Mouse (Mus musculus) cerebellum, adult 2 months (tissue): Measurements from ENCODE around the gene Nfatc2. TPM values are rescaled to one million over a fixed set of nuclear protein-coding genes. Genes with fewer than 3 reads are reported as not detected.

ENCODE experiments used
- DNase-seq, 2 experiments: peaks; one replicate each; pipeline ENCODE4 v3.0.0; 2021
- H3K27ac ChIP-seq: fragments of 200-500 bp; 2 replicates; pipeline ENCODE4 v1.5.1; 2012; ENCODE audit warnings: low read length, control low read depth, inconsistent platforms; ENCODE audit not compliant: insufficient read depth
- H3K27me3 ChIP-seq: fragments of 200-500 bp; 2 replicates; pipeline ENCODE4 v1.6.1; 2012; ENCODE audit warnings: inconsistent platforms, mild to moderate bottlenecking, low read length, moderate library complexity; ENCODE audit not compliant: control insufficient read depth, insufficient read depth
- H3K4me1 ChIP-seq: fragments of 200-500 bp; 2 replicates; pipeline ENCODE4 v1.6.1; 2011; ENCODE audit warnings: low read length; ENCODE audit not compliant: control insufficient read depth, insufficient read depth
- H3K4me3 ChIP-seq: fragments of 200-500 bp; replicated peaks from 2 replicates; pipeline ENCODE3; 2011; ENCODE audit warnings: mild to moderate bottlenecking, low read depth, low read length, control low read depth; ENCODE audit not compliant: insufficient read depth
- CTCF ChIP-seq: fragments of 200-500 bp; IDR thresholded peaks from 2 replicates; pipeline ENCODE4 v1.5.1; 2011; ENCODE audit warnings: low read depth, mild to moderate bottlenecking, control low read depth, low read length, moderate library complexity, borderline replicate concordance; ENCODE audit not compliant: insufficient read depth
- POLR2A ChIP-seq: fragments of 200-500 bp; IDR thresholded peaks from 2 replicates; pipeline ENCODE4 v1.6.1; 2011; ENCODE audit warnings: low read length, control low read depth, borderline replicate concordance; ENCODE audit not compliant: insufficient read depth
- WGBS: fragments of 180-500 bp; shearing (Covaris S2); methylation state at CpG from one replicate; pipeline ENCODE4 v1.1.7; 2018; 5-methylcytosine and 5-hydroxymethylcytosine counted together
- polyA plus RNA-seq: library from polyadenylated mRNA; depleted of rRNA; stranded (reverse); fragments of >200 nt; gene quantifications from 2 replicates; pipeline ENCODE4 v1.2.3, GENCODE M21; 2012

Nfatc2 gene
- polyA plus RNA-seq, 1 experiment, result 26.0 TPM

DNA sequence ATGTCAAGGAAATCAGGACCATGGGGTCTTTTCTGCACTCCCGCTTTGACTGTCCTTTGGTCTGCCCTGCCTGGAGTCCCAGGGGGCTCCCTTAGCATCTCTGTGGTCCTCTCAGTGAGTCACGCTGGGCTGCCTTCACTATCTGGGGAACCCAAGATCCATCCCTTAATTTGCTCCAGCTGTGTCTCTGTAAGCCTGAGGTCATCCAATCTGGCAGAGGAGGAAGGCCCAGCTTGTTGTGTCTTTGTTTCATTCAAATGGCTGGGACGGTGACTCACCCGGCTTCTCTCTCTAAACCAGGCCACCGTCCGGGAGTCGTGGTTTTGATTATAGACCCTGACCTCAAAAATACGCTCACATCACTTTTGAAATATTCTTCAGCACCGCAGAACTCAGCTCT lies 135.4 kb downstream of the Nfatc2 start:
- 69% methylated on average over 9 of the region's 9 CpGs for WGBS
- TF ChIP-seq CTCF, result no peak
- TF ChIP-seq POLR2A, result no peak
- Histone ChIP-seq H3K27ac (no peak overlapping the region), H3K27me3 (no peaks in the 10 kb centered on the region), H3K4me3 (no peak overlapping the region), H3K4me1 (peaks cover 3% of the 10 kb centered on the region)
- DNase-seq, result no peak

DNA sequence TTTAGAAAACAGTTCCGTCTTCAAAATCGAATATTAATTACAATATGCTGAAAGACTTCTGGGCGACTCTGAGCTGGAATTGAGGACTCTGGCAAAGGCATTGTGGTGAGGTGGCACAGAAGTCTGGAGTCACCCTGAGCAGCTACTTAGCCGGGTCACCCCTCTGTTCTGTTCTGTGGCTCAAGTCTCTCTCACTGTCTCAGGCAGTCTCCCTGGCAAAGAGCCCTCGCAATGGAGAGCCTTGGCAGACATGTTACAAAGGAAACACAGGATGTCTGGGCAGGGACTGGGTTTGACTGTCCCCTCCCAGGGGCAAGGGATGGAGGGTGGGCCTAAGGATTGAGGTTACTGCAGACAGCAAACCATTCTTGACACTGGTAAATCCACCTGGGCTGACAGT lies 135.8 kb downstream of the Nfatc2 start:
- Histone ChIP-seq H3K4me3 (no peak overlapping the region), H3K4me1 (peaks cover 3% of the 10 kb centered on the region), H3K27ac (no peak overlapping the region), H3K27me3 (no peaks in the 10 kb centered on the region)
- 65% methylated on average over 5 of the region's 5 CpGs for WGBS
- DNase-seq, result no peak
- TF ChIP-seq CTCF, result no peak
- TF ChIP-seq POLR2A, result no peak

DNA sequence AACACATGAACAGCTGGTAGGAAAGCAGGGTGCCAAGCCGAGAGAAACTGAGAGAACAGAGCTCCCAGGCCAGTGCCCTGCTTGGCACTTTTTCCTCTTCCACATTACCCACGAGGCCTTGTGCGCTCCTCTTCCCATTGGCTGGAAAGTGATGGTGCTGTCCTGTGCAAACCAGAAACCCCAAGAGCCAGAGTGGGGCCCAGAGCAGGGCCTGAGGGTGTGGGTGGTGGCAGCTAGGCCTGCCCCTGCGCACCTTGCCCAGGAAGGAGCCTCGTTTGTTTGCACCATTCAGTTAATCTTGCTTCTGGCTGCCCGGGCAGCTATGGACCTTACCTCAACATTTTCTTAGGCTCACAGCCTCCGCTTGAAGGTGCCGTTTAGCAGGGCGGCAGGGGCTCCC lies 139.6 kb downstream of the Nfatc2 start:
- Histone ChIP-seq H3K4me1 (no peaks in the 10 kb centered on the region; the same call in 1 of the 2 replicates), H3K27me3 (no peaks in the 10 kb centered on the region), H3K4me3 (no peak overlapping the region), H3K27ac (no peak overlapping the region)
- no peak for DNase-seq
- TF ChIP-seq CTCF (no peak), POLR2A (no peak)
- WGBS, result 65% methylated on average over 9 of the region's 9 CpGs

DNA sequence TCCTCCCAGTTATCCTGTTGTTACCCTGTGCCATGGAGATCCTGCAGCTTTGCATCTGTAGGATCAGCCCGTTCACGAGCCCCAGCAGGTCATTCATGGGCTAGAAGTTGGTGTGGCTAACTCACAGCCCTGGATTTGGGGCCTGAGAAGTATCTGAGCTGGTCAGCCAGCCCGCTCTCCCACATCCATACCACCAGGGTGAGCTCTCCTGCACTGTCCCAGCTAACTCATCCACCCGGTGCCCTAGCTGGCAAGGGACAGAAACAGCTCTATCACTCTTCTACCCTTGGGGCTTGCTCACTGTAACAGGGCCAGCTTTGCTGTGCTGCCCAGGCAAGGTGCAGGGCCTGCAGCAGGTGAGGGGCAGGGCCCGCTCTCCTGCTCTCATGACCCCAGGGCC lies 141.8 kb downstream of the Nfatc2 start:
- Histone ChIP-seq H3K4me3 (no peak overlapping the region), H3K27me3 (no peaks in the 10 kb centered on the region), H3K4me1 (no peaks in the 10 kb centered on the region), H3K27ac (no peak overlapping the region)
- no peak for TF ChIP-seq CTCF
- no peak for TF ChIP-seq POLR2A
- no peak for DNase-seq
- WGBS, result 80% methylated on average over 5 of the region's 5 CpGs

DNA sequence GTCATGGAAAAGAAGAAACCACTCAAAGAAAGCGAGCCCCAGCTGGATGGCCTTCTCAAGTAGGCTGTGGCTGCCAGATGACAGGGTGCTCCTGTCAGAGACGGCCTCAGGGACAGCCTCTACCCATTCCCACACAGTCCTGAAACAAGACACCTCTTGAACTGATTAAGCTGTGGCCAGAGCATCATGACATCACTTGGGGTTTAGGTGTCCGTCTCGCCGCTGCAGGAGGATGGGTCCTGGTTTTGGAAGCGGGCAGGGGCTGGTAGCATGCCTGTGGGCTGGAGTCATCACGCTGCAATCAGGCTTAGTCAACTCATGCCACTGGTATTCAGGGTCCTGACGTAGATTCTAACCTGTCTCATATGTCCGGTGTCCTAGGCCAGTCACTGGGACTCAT lies 142.9 kb downstream of the Nfatc2 start:
- no peak overlapping the region for H3K27ac ChIP-seq
- no peaks in the 10 kb centered on the region for H3K27me3 ChIP-seq
- no peaks in the 10 kb centered on the region for H3K4me1 ChIP-seq
- TF ChIP-seq CTCF (no peak), POLR2A (no peak)
- DNase-seq, result no peak
- WGBS, result 85% methylated on average over 9 of the region's 9 CpGs
- no peak overlapping the region for H3K4me3 ChIP-seq

DNA sequence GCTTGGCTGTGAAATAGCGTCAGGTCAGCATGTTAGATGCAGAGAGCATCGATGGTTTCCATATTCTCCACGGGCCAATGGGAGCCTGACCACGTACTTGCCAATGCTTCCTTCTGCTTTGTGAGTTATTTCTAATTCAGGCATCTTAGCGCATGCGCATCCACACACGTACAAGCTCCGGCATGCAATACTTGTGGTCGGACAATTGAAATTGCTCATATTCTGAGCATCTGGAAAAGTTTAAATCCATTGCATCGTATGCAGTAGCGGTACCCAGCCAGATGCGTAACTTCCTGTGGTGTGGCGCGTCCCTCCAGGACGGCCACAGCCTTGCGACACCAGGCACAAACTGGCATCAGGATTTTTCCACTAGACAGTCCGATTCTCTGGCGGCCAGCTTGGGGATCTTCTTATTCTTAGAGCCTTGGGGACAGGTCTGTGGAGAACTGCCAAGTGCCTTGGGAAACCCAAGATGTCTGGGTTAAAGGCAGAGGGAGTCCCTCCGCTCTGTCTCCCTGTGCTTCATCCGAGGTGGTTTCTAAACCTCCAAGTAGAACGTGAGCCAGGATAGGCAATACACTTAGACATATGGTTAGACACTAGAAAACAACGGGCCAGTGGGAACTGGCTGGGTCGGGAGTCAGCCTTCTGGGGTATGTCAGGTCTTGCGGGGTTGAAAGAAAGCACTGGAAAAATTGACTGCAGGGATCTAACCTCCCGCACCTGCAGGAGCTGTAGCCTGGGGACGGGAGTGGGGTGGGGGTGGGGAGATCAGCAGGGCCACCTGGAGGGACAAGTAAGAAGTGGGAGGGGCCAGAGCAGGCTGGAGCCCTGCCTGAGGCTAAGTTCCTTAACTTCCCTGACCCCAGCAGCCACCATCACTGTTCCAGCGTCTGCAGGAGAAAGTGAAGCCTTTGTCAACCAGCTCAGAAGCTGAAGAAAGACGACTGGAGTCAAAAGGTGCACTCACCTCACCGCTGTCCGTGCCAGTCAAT lies 149.4 kb downstream of the Nfatc2 start:
- 49% methylated on average over 30 of the region's 30 CpGs for WGBS
- H3K4me1 ChIP-seq, result no peaks in the 10 kb centered on the region
- TF ChIP-seq POLR2A, result no peak
- no peak for TF ChIP-seq CTCF
- H3K27ac ChIP-seq, result no peak overlapping the region
- no peak overlapping the region for H3K4me3 ChIP-seq
- no peaks in the 10 kb centered on the region; the same call in 1 of the 2 replicates for H3K27me3 ChIP-seq
- no peak for DNase-seq

DNA sequence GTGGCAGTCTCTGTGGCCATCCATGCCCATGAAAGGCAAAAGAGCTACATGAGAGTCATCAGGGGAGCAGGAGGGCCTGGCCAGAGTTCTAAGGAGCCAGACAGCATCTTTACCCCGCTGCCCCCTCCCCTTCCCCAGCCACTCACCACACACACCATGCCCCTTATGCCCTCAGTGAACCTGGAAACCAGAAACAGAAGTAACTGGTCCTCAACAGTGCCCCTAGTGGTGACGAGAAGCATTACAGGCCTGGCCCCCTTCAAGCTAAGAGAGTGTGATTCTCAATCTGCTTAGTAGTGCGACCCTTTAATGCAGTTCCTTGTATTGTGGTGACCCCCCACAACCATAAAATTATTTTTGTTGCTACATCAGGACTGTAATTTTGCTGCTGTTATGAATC lies 150.5 kb downstream of the Nfatc2 start:
- DNase-seq, result peak in 1 of 2 experiments; percentile 23
- no peaks in the 10 kb centered on the region for H3K4me1 ChIP-seq
- no peak overlapping the region for H3K4me3 ChIP-seq
- H3K27me3 ChIP-seq, result no peaks in the 10 kb centered on the region; the same call in 1 of the 2 replicates
- H3K27ac ChIP-seq, result no peak overlapping the region
- TF ChIP-seq POLR2A (no peak), CTCF (peak; percentile 84)
- WGBS, result 16% methylated on average over 3 of the region's 3 CpGs

DNA sequence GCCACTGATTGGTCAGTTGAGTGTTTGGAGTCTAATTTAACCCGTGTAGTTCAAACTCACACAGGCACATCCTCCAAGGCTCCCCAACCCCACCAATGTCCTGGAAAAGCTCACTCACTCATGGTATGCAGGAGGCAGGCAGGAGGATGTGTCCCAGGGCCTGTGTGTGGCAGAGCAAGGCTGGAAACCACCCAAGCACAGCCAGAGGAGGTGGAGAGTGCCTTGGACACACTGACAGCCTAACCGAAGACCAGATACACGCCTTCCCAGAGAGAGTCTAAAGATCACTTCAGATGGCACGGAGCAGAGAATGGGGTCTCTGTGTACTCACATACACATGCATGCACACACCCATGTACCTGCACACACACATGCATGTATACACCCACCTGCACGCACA lies 153.4 kb downstream of the Nfatc2 start:
- WGBS, result 39% methylated on average over 5 of the region's 5 CpGs
- H3K4me3 ChIP-seq, result no peak overlapping the region
- no peaks in the 10 kb centered on the region for H3K4me1 ChIP-seq
- no peaks in the 10 kb centered on the region; the same call in 1 of the 2 replicates for H3K27me3 ChIP-seq
- TF ChIP-seq CTCF, result no peak
- no peak for DNase-seq
- no peak overlapping the region for H3K27ac ChIP-seq
